Mouse (Mus musculus) urinary bladder, adult 18-20 months (tissue): ENCODE measurements around the gene Ddx5.
"Not testable (repeated sequence)": the region's sequence is repeated elsewhere in the genome, so short reads cannot be mapped to it uniquely, and the experiment has no call there.

Experiments
- DNase-seq, 2 experiments: peaks; one replicate each; pipeline ENCODE4 v3.0.0; 2022; ENCODE audit warnings: low spot score in 2 of 2, mixed read lengths in 2 of 2

Ddx5 gene

GRCm38 (mm10) chr11:106762139-106762799, 26.7 kb downstream of the Ddx5 start:
- DNase-seq, result no peak

DNA sequence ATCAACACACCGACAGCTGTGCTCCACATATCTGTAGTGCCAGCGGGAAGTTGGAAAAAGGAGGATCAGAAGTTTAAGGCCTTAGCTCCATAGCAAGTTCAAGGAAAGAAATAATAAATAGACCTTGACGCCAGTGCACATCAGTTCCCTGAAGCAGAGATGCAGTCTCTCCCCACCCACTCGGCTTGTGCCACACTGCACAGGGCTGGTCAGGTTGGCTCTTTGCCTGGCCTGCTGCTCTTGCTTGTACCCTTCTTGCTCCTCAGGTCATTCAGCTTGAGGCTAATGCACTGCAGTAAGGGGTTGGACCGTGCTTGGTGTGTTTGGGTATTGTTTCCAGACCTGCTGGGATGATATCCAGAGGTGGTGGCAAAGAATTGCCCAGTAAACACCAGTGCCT, 28.5 kb downstream of the Ddx5 start:
- no peak for DNase-seq

- DNase-seq, result no peak
Measured at GRCm38 (mm10) chr11:106759028-106759427, 30.0 kb downstream of the Ddx5 start.

DNA sequence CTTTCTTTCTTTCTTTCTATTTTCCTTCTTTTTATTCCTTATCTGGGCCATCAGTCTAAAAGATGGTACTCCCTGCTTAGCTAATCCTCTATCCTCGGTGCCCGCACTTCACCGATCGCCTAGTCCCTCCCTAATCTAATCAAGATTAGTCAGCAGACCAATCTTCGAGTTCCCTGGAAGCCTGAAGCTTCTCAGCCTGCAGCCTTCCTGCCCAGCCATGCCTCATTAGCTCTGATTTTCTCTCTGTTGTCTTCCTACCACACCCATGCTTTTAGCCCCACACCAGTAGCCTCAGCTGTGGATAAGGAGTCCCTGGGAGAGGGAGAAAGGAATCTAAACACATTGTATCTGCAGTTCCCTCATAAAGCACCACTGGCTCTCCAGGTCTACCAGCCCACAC, 33.4 kb downstream of the Ddx5 start:
- no peak for DNase-seq

- no peak for DNase-seq
Measured at GRCm38 (mm10) chr11:106753314-106753713, 35.7 kb downstream of the Ddx5 start.

DNA sequence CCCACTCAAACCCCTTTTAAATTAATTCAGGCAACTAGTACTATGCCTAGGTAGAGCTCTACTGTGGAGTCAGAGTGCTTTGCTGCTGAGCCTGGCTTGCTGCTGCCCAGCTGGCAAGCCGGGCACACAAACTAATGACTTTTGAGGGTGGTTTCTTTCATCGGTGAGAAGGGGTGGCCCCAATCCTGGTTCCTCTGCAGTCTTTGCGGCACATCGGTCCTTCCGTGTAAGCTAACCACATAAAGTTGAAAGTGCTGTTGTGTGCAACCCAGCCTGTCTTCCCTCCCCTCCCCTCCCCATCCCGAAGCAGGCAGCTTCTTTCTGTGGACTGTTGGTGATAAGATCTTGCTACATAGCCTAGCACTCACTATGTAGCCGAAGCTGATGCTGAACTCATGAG, 36.9 kb downstream of the Ddx5 start:
- no peak for DNase-seq

GRCm38 (mm10) chr11:106751039-106752018, 37.7 kb downstream of the Ddx5 start, which contains the start of gene Milr1:
Gene Milr1, plus strand, starts transcription at chr11:106751226.
- no peak for DNase-seq

GRCm38 (mm10) chr11:106750121-106750751, 38.7 kb downstream of the Ddx5 start, which contains the start of gene Pecam1:
Gene Pecam1, minus strand, starts transcription at chr11:106750628.
- DNase-seq, result no peak

DNA sequence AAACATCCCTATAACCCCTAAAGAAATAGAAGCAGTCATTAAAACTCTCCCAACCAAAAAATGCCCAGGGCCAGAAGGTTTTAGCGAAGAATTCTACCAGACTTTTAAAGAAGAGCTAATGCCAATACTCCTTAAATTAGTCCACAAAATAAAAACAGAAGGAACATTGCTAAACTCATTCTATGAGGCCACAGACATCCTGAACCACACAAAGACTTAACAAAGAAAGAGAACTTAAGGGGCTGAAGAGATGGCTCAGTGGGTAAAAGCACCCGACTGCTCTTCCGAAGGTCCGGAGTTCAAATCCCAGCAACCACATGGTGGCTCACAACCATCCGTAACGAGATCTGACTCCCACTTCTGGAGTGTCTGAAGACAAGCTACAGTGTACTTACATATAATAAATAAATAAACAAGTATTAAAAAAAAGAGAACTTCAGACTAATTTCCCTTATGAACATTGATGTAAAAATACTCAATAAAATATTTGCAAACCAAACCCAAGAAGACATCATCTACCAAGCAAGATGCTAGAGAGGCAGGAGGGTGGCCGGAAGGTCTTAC, 39.3 kb downstream of the Ddx5 start:
- not testable (repeated sequence) for DNase-seq

DNA sequence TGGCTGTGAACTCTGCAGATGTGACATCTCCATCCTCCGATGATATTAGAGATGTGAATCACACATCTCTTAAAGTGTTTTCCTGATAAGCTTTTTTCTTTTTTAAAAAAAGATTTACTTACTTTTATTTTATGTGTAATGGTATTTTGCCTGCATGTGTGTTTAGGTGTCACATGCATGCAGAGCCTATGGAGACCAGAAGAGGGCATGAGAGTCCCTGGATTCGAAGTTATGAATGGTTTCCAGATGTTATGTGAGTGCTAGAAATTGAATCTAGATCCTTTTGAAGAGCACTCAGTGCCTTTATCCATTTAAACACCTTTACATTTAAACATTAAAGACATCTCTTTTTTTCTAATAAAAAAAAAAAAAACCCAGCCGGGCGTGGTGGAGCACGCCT, 44.0 kb downstream of the Ddx5 start:
- DNase-seq, result no peak

DNA sequence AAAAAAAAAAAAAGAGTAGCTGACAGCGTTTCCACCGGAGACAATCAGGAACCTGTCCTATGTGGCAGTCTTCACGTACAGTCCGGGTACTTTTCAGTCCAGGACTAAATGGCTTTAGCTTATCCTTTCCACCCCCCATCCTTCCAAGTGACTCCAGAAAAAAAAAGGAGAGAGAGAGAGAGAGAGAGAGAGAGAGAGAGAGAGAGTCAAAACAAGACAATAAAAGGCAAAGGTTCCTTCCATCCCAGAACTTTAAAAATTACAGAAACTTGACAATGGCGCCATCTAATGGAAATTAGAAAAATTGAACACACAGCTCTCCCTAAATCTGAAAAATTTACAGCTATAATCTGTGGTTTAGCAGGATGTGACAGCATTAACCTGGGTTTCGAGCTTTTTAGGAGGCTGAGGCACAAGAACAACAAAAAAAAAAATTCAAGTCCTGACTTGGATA, 46.6 kb downstream of the Ddx5 start:
- DNase-seq, result no peak

DNA sequence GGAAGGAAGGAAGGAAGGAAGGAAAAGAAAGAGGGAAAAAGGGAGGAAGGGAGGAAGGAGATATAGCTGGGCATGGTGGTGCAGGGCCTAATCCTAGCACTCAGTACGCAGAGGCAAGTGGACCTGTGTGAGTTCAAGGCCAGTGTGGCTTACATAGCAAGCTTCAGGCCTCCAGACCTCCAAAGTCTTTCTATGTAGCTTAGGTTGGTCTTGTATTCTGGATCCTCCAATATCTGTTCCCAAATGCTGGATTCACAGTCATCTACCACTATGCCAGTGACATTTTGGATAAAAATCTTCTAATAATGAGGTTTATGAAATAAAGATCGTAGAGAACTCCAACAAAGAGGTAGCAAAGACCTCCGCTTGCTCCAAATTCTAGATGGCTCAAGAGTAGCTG, 47.2 kb downstream of the Ddx5 start:
- DNase-seq, result no peak

GRCm38 (mm10) chr11:106741232-106741631, 47.8 kb downstream of the Ddx5 start:
- DNase-seq, result no peak

DNA sequence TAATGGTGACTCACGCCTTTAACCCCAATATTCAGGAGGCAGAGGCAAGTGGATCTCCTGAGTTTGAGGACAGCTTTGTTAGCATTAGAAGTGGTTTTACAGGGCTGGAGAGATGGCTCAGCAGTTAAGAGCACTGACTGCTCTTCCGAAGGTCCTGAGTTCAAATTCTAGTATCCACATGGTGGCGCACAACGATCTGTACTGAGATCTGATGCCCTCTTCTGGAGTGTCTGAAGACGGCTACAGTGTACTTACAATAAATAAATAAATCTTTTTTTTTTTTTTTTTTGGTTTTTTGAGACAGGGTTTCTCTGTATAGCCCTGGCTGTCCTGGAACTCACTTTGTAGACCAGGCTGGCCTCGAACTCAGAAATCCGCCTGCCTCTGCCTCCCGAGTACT, 48.3 kb downstream of the Ddx5 start:
- DNase-seq, result not testable (repeated sequence)

GRCm38 (mm10) chr11:106739116-106739515, 49.9 kb downstream of the Ddx5 start:
- DNase-seq, result no peak

GRCm38 (mm10) chr11:106737178-106737621, 51.8 kb downstream of the Ddx5 start:
- no peak for DNase-seq

GRCm38 (mm10) chr11:106736614-106737013, 52.4 kb downstream of the Ddx5 start:
- DNase-seq, result no peak

DNA sequence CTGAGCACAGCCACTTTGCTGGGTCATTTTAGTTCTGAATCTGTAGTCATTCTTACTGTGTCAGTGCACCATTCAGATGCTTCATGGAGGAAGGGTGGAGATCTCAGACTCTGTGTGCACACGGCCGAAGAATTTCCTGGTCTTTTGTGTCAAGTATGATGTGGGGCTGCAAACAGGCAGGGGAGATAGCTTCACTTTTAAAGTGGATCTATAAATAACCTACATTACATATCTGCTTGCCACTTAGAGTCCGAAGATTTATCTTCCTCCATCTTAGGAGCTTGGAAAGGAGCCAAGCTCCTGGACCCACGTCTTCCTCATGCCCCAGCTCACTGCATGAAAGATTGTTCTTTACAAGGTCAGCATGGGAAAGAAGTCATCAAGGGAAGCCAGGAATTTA, 58.3 kb downstream of the Ddx5 start:
- no peak for DNase-seq
